Mouse (Mus musculus): ENCODE results near the gene Ccdc97. TPM values are rescaled to one million over a fixed set of nuclear protein-coding genes. Genes with fewer than 3 reads are reported as not detected.

Ccdc97 gene
- total and polyA plus RNA-seq, 3 experiments = 11.7 to 63.1 (median 52.8) TPM

- Histone ChIP-seq H3K36me3 (replicated peaks) (peaks cover 60% of the 10 kb centered on the region), H3K27me3 (ENCODE audit: insufficient read depth, low read length) (peaks cover 9% of the 10 kb centered on the region; the same call in 1 of the 2 replicates), H3K4me3 (ENCODE audit: low read depth, low read length) (no peak overlapping the region), H3K9me3 (replicated peaks) (no peaks in the 10 kb centered on the region), H3K4me1 (ENCODE audit: insufficient read depth, low read depth, low read length) (peaks cover 22% of the 10 kb centered on the region)
- TF ChIP-seq POLR2AphosphoS5 (IDR thresholded peaks at IDR 0.05; ENCODE audit: insufficient replicate concordance, low read depth, low read length) (no peak), GATA2 (IDR thresholded peaks at IDR 0.05; ENCODE audit: borderline replicate concordance, low read depth, low read length) (no peak), GATA1 (IDR thresholded peaks at IDR 0.05; ENCODE audit: borderline replicate concordance, low read length) (no peak), CTCF (IDR thresholded peaks at IDR 0.05; ENCODE audit: low read depth, low read length) (no peak), TAL1 (conservative IDR thresholded peaks at IDR 0.05; ENCODE audit: low read depth, low read length) (no peak)
- no peak for ATAC-seq (ENCODE audit: extremely low read depth, insufficient number of reproducible peaks, low FRiP score, poor library complexity, severe bottlenecking)
- DNase-seq (ENCODE audit: low spot score) = no peak
Measured at GRCm38 (mm10) chr7:25671686-25672085, 47.2 kb downstream of the Ccdc97 start.

GRCm38 (mm10) chr7:25670096-25670495, 48.8 kb downstream of the Ccdc97 start:
- no peak overlapping the region for H3K4me3 ChIP-seq (ENCODE audit: low read depth, low read length)
- peaks cover 9% of the 10 kb centered on the region; the same call in 1 of the 2 replicates for H3K27me3 ChIP-seq (ENCODE audit: insufficient read depth, low read length)
- H3K4me1 ChIP-seq (ENCODE audit: insufficient read depth, low read depth, low read length) = peaks cover 27% of the 10 kb centered on the region
- no peak for DNase-seq (ENCODE audit: low spot score)
- TF ChIP-seq POLR2AphosphoS5 (IDR thresholded peaks at IDR 0.05; ENCODE audit: insufficient replicate concordance, low read depth, low read length) (no peak), GATA1 (IDR thresholded peaks at IDR 0.05; ENCODE audit: borderline replicate concordance, low read length) (no peak), TAL1 (conservative IDR thresholded peaks at IDR 0.05; ENCODE audit: low read depth, low read length) (no peak), CTCF (IDR thresholded peaks at IDR 0.05; ENCODE audit: low read depth, low read length) (no peak), GATA2 (IDR thresholded peaks at IDR 0.05; ENCODE audit: borderline replicate concordance, low read depth, low read length) (no peak)
- no peak for ATAC-seq (ENCODE audit: extremely low read depth, insufficient number of reproducible peaks, low FRiP score, poor library complexity, severe bottlenecking)
- H3K9me3 ChIP-seq (replicated peaks) = no peaks in the 10 kb centered on the region
- H3K36me3 ChIP-seq (replicated peaks) = peaks cover 76% of the 10 kb centered on the region

GRCm38 (mm10) chr7:25669631-25670030, 49.3 kb downstream of the Ccdc97 start:
- no peak for ATAC-seq (ENCODE audit: extremely low read depth, insufficient number of reproducible peaks, low FRiP score, poor library complexity, severe bottlenecking)
- peaks cover 80% of the 10 kb centered on the region for H3K36me3 ChIP-seq (replicated peaks)
- H3K4me3 ChIP-seq (ENCODE audit: low read depth, low read length) = no peak overlapping the region
- peaks cover 27% of the 10 kb centered on the region for H3K4me1 ChIP-seq (ENCODE audit: insufficient read depth, low read depth, low read length)
- TF ChIP-seq CTCF (IDR thresholded peaks at IDR 0.05; ENCODE audit: low read depth, low read length) (no peak), POLR2AphosphoS5 (IDR thresholded peaks at IDR 0.05; ENCODE audit: insufficient replicate concordance, low read depth, low read length) (no peak), GATA2 (IDR thresholded peaks at IDR 0.05; ENCODE audit: borderline replicate concordance, low read depth, low read length) (no peak), GATA1 (IDR thresholded peaks at IDR 0.05; ENCODE audit: borderline replicate concordance, low read length) (no peak), TAL1 (conservative IDR thresholded peaks at IDR 0.05; ENCODE audit: low read depth, low read length) (no peak)
- peaks cover 5% of the 10 kb centered on the region; the same call in 1 of the 2 replicates for H3K27me3 ChIP-seq (ENCODE audit: insufficient read depth, low read length)
- DNase-seq (ENCODE audit: low spot score) = no peak
- H3K9me3 ChIP-seq (replicated peaks) = no peaks in the 10 kb centered on the region

DNA sequence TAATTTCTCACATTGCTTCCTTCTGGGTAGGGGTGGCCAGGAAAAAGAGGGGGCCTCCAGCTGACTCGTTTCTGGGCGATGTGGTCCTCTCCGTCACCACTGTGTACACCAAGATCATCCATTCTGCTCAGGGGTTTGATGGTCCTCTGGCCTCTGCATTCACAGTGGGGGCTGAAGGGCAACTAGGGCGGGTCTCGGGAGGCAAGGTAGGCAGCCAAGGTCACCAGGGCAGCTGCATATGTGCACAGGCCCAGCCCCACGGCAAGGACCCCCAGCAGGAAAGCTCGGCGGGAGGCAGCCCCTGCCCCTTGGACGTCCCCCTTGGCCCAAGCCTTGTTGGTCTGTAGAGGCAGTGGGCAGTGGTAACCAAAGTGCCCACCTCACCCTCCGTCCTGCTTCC, 49.7 kb downstream of the Ccdc97 start:
- peaks cover 85% of the 10 kb centered on the region for H3K36me3 ChIP-seq (replicated peaks)
- no peak for TF ChIP-seq CTCF (IDR thresholded peaks at IDR 0.05; ENCODE audit: low read depth, low read length)
- no peak for TF ChIP-seq POLR2AphosphoS5 (IDR thresholded peaks at IDR 0.05; ENCODE audit: insufficient replicate concordance, low read depth, low read length)
- no peak for TF ChIP-seq TAL1 (conservative IDR thresholded peaks at IDR 0.05; ENCODE audit: low read depth, low read length)
- TF ChIP-seq GATA1 (IDR thresholded peaks at IDR 0.05; ENCODE audit: borderline replicate concordance, low read length) = no peak
- TF ChIP-seq GATA2 (IDR thresholded peaks at IDR 0.05; ENCODE audit: borderline replicate concordance, low read depth, low read length) = no peak
- H3K4me3 ChIP-seq (ENCODE audit: low read depth, low read length) = no peak overlapping the region
- H3K4me1 ChIP-seq (ENCODE audit: insufficient read depth, low read depth, low read length) = peaks cover 27% of the 10 kb centered on the region
- ATAC-seq (ENCODE audit: extremely low read depth, insufficient number of reproducible peaks, low FRiP score, poor library complexity, severe bottlenecking) (no peak), DNase-seq (ENCODE audit: low spot score) (no peak)
- H3K9me3 ChIP-seq (replicated peaks) = no peaks in the 10 kb centered on the region
- H3K27me3 ChIP-seq (ENCODE audit: insufficient read depth, low read length) = 0 out of 2 replicates have a peak, but pooled peaks cover under 1% of the 10 kb centered on the region

GRCm38 (mm10) chr7:25666381-25666780, 52.5 kb downstream of the Ccdc97 start:
- peaks cover 45% of the 10 kb centered on the region for H3K4me1 ChIP-seq (ENCODE audit: insufficient read depth, low read depth, low read length)
- H3K4me3 ChIP-seq (ENCODE audit: low read depth, low read length) = no peak overlapping the region
- no peaks in the 10 kb centered on the region for H3K27me3 ChIP-seq (ENCODE audit: insufficient read depth, low read length)
- ATAC-seq (ENCODE audit: extremely low read depth, insufficient number of reproducible peaks, low FRiP score, poor library complexity, severe bottlenecking) = no peak
- H3K36me3 ChIP-seq (replicated peaks) = peaks cover 100% of the 10 kb centered on the region
- TF ChIP-seq GATA1 (IDR thresholded peaks at IDR 0.05; ENCODE audit: borderline replicate concordance, low read length) (no peak), TAL1 (conservative IDR thresholded peaks at IDR 0.05; ENCODE audit: low read depth, low read length) (no peak)
- no peak for DNase-seq (ENCODE audit: low spot score)
- H3K9me3 ChIP-seq (replicated peaks) = no peaks in the 10 kb centered on the region

Other genes with a start within 250 kb of the Ccdc97 start
- not detected in 2 replicates for gene Ceacam1, start 241.5 kb downstream of the Ccdc97 start, total RNA-seq (2014; fragmentation: Nextera tagmentation)
- gene Ceacam1, start 241.5 kb downstream of the Ccdc97 start, total RNA-seq (2017) = 0.17 and 0.66 TPM in 2 replicates
- not detected in 2 replicates for gene Ceacam1, start 241.5 kb downstream of the Ccdc97 start, polyA plus RNA-seq (2012)
- gene Ceacam2, start 179.2 kb downstream of the Ccdc97 start, total RNA-seq (2014; fragmentation: Nextera tagmentation) = not detected in 2 replicates
- 0.05 TPM in 1 of 2 replicates, not detected in the other for gene Ceacam2, start 179.2 kb downstream of the Ccdc97 start, total RNA-seq (2017)
- not detected in 2 replicates for gene Ceacam2, start 179.2 kb downstream of the Ccdc97 start, polyA plus RNA-seq (2012)
- gene Erich4, start 103.2 kb downstream of the Ccdc97 start, total RNA-seq (2014; fragmentation: Nextera tagmentation) = not detected in 2 replicates
- gene Erich4, start 103.2 kb downstream of the Ccdc97 start, total RNA-seq (2017) = not detected in 2 replicates
- gene Erich4, start 103.2 kb downstream of the Ccdc97 start, polyA plus RNA-seq (2012) = not detected in 2 replicates
- gene Dmac2, start 99.7 kb downstream of the Ccdc97 start, total RNA-seq (2014; fragmentation: Nextera tagmentation) = 12.7 and 17.8 TPM in 2 replicates
- 21.3 and 24.2 TPM in 2 replicates for gene Dmac2, start 99.7 kb downstream of the Ccdc97 start, total RNA-seq (2017)
- 28.0 and 34.2 TPM in 2 replicates for gene Dmac2, start 99.7 kb downstream of the Ccdc97 start, polyA plus RNA-seq (2012)
- 0.15 and 0.83 TPM in 2 replicates for gene B3gnt8, start 92.4 kb downstream of the Ccdc97 start, total RNA-seq (2014; fragmentation: Nextera tagmentation)
- 0.98 and 1.1 TPM in 2 replicates for gene B3gnt8, start 92.4 kb downstream of the Ccdc97 start, total RNA-seq (2017)
- gene B3gnt8, start 92.4 kb downstream of the Ccdc97 start, polyA plus RNA-seq (2012) = 1.0 and 1.3 TPM in 2 replicates
- gene Bckdha, start 60.1 kb downstream of the Ccdc97 start, total RNA-seq (2014; fragmentation: Nextera tagmentation) = 6.0 and 7.8 TPM in 2 replicates
- gene Bckdha, start 60.1 kb downstream of the Ccdc97 start, total RNA-seq (2017) = 20.4 and 23.8 TPM in 2 replicates
- 36.6 and 44.1 TPM in 2 replicates for gene Bckdha, start 60.1 kb downstream of the Ccdc97 start, polyA plus RNA-seq (2012)
- 71.6 and 84.6 TPM in 2 replicates for gene Exosc5, start 59.9 kb downstream of the Ccdc97 start, total RNA-seq (2014; fragmentation: Nextera tagmentation)
- gene Exosc5, start 59.9 kb downstream of the Ccdc97 start, total RNA-seq (2017) = 51.4 and 55.4 TPM in 2 replicates
- 367 and 471 TPM in 2 replicates for gene Exosc5, start 59.9 kb downstream of the Ccdc97 start, polyA plus RNA-seq (2012)
- gene Tmem91, start 43.9 kb downstream of the Ccdc97 start, total RNA-seq (2014; fragmentation: Nextera tagmentation) = 8.6 TPM in 1 of 2 replicates, not detected in the other
- gene Tmem91, start 43.9 kb downstream of the Ccdc97 start, total RNA-seq (2017) = 1.3 and 2.2 TPM in 2 replicates
- 3.6 TPM in 2 replicates for gene Tmem91, start 43.9 kb downstream of the Ccdc97 start, polyA plus RNA-seq (2012)
- gene B9d2, start 38.3 kb downstream of the Ccdc97 start, total RNA-seq (2014; fragmentation: Nextera tagmentation) = 21.1 and 26.3 TPM in 2 replicates
- gene B9d2, start 38.3 kb downstream of the Ccdc97 start, total RNA-seq (2017) = 49.8 and 65.1 TPM in 2 replicates
- 119 and 131 TPM in 2 replicates for gene B9d2, start 38.3 kb downstream of the Ccdc97 start, polyA plus RNA-seq (2012)
- 390 and 397 TPM in 2 replicates for gene Tgfb1, start 32.1 kb downstream of the Ccdc97 start, total RNA-seq (2014; fragmentation: Nextera tagmentation)
- gene Tgfb1, start 32.1 kb downstream of the Ccdc97 start, total RNA-seq (2017) = 40.8 TPM in 2 replicates
- 1,473 and 1,799 TPM in 2 replicates for gene Tgfb1, start 32.1 kb downstream of the Ccdc97 start, polyA plus RNA-seq (2012)
- 364 and 375 TPM in 2 replicates for gene Hnrnpul1, start 35.7 kb upstream of the Ccdc97 start, total RNA-seq (2014; fragmentation: Nextera tagmentation)
- 106 and 116 TPM in 2 replicates for gene Hnrnpul1, start 35.7 kb upstream of the Ccdc97 start, total RNA-seq (2017)
- 382 and 453 TPM in 2 replicates for gene Hnrnpul1, start 35.7 kb upstream of the Ccdc97 start, polyA plus RNA-seq (2012)
- 2.5 TPM in 1 of 2 replicates, not detected in the other for gene Axl, start 69.6 kb upstream of the Ccdc97 start, total RNA-seq (2014; fragmentation: Nextera tagmentation)
- 0.11 and 0.35 TPM in 2 replicates for gene Axl, start 69.6 kb upstream of the Ccdc97 start, total RNA-seq (2017)
- not detected in 2 replicates for gene Axl, start 69.6 kb upstream of the Ccdc97 start, polyA plus RNA-seq (2012)
- not detected in 2 replicates for gene Cyp2s1, start 97.8 kb upstream of the Ccdc97 start, total RNA-seq (2014; fragmentation: Nextera tagmentation)
- gene Cyp2s1, start 97.8 kb upstream of the Ccdc97 start, total RNA-seq (2017) = 0.06 and 0.11 TPM in 2 replicates
- not detected in 2 replicates for gene Cyp2s1, start 97.8 kb upstream of the Ccdc97 start, polyA plus RNA-seq (2012)
- gene Cyp2b10, start 178.5 kb upstream of the Ccdc97 start, total RNA-seq (2014; fragmentation: Nextera tagmentation) = not detected in 2 replicates
- 0.35 TPM in 1 of 2 replicates, not detected in the other for gene Cyp2b10, start 178.5 kb upstream of the Ccdc97 start, total RNA-seq (2017)
- not detected in 2 replicates for gene Cyp2b10, start 178.5 kb upstream of the Ccdc97 start, polyA plus RNA-seq (2012)

All from G1E (cell line).